Mouse (Mus musculus) 416B (cell line): Measurements from ENCODE around the gene Dop1a.

Experiments used
- DNase-seq: peaks from one replicate; pipeline ENCODE4 v3.0.0; 2011; ENCODE audit warnings: low read depth

The Dop1a gene

GRCm38 (mm10) chr9:86466990-86467870 lies at the start of gene Dop1a:
TSS of gene Dop1a (plus strand) at chr9:86467154.
- peak; percentile 82 for DNase-seq

- DNase-seq = no peak
These were observed 49.0 kb upstream of the Dop1a start for GRCm38 (mm10) chr9:86417971-86418370.

DNA sequence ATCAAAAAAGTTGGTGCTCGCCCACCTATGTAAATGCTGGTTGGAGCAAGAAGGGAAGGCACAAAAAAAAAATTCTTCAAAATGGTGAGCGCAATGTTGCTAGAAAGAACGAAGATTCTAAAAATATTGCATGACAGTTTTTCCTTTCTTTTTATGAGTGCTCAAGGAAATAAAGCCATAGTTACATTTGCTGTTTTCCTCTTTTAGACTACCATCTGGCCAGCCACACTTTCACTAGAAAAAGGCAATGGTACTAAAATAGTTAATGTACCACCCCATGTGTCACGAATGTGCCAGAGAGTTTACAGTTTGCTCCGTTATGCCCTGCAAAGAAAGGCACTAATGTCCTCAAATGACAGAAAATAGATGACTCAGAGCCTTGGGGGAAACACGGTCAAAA lies 47.6 kb upstream of the Dop1a start:
- DNase-seq = peak; percentile 10

DNA sequence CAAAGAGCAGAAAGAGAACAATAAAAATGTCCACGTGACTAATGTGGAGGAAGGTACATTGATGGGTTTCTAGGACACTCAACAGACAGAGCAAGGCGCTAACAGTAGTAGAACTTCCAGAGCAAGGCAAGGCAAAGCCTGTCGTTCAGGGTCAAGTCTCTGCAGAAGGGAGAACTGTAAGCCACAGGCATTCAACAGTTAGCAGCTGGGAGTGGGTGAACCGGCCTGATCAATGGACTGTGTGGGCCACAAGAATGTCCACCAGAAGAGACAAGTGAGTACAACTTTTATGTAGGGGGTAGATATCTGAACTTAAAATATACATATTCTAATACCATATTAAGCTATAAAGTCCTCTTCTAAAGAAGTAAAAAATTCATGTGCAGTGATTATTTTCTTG lies 43.6 kb upstream of the Dop1a start:
- no peak for DNase-seq

GRCm38 (mm10) chr9:86435510-86435909 lies 31.4 kb upstream of the Dop1a start:
- DNase-seq = no peak

DNA sequence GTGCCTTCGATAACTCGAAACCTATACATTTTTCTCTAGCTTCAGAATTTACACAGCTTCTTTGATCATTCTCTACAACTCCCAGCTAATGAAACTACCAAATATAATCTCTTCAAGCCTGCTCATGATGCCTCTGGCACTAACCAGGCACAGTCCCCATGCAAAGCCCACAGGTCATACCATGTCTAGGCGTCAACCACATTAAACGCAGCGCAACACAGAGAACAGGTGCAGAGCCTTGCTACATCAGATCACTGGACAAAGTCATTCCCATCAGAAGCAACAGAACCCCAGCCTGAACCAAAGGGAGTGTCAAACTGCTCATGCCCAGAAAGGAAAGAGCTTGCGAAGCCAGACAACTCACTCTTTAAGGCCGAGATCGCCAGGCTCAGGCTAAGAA lies 30.3 kb upstream of the Dop1a start:
- no peak for DNase-seq

DNA sequence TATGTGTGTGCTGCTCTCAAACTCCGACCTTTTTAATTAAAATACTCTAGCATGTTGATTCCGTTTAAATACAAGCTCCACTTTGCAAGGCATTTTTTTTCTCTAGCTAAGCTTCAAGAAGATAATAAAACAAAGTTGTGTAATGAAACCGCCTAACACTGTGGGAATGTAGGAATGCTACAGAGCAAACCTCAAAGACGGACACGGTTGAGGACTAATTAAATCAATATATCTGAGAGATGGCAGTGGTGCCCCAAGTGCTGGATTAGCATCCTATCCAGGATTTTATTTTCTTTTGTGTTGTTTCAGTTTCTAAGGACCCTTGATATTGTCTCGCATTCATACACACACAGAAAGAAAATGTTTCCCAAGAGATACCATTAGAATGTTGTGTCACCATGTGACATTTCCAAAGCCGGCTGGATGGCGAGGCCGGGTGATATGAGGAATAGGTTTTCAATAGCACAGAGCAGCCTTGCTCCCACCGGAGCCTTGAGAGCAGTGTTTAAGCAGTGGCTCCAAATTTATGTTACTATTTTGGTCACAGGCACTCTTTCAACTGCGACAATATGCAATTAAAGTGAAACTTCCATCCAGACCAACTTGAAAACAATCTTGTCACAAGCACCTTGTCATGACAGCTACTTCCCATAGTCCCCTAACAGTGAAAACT lies 28.5 kb upstream of the Dop1a start:
- no peak for DNase-seq

- DNase-seq = no peak
These were observed 24.7 kb upstream of the Dop1a start for GRCm38 (mm10) chr9:86442248-86442647.

DNA sequence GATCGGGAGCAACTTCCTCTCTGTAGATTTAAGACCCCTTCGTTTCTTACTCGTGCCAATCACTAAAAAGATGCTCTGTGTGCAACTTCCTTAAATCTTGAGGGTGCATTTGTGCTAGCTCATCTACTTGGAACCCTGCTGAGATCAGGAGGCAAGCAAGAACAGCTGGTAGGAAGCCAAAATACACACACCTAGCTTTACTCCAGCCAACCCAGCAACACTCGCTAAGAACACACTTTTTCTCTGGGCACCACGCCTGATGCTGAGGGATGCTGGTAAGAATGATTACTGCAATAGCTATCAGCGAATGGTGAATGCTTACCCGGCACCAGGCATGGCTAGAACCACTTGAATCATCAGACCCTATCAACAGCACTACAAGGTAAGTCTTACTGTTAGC lies 20.1 kb upstream of the Dop1a start:
- DNase-seq = no peak

DNA sequence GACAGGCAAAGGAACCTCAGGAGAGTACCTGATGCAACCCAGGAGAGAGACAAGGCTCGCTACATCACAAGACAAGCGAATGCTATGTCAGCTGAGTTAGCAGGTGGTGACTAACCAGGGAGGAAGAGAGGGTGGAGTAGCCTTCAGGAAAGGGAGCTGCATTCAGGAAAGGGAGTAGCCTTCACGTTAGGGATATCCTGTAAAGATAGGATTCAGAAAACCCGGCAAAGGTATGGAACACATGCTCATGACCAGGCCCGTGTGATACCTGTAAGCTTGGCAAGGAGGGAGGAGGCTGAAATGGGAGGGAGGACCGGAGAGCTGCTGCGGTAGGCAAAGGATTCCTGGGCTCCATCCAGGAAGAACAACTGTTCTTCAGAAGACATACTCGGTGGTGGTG lies 19.5 kb upstream of the Dop1a start:
- DNase-seq = no peak

DNA sequence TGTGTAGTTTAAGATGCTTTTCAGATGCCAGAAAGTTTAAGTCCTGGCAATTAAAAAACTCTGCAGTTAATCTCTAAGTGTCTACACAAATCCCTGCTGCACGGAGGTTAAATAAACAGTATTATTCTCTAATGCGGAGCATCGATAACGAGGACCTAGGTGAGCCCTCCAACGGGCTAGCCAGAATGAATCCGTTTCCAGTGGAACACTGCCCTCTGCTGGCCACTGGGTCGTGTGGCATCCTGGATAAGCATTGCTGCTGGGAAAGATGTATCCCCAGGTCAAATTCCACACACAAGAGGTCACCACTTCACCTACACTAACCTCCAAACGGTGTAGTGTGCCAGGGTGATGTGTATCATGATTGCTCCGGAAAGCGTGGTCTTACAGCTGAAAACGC lies 17.4 kb upstream of the Dop1a start:
- DNase-seq = peak; percentile 67

DNA sequence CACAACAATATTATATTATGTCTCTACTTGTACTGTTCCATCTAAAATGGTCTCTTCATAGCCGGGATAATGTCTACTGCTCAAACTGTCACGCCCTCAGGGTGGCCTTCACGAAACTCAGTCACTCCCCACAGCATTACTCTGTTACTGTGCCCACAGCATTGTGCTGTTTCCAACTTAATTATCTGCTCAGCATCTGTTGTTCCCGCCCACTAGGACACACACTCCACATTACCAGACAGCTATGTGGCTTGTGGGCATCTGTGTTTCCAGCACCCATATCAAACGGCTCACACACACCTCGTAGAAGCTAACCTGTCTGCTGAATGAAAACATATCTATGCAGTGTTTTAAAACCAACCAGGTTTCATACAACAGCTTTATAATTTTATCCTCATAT lies 15.9 kb upstream of the Dop1a start:
- DNase-seq = no peak

DNA sequence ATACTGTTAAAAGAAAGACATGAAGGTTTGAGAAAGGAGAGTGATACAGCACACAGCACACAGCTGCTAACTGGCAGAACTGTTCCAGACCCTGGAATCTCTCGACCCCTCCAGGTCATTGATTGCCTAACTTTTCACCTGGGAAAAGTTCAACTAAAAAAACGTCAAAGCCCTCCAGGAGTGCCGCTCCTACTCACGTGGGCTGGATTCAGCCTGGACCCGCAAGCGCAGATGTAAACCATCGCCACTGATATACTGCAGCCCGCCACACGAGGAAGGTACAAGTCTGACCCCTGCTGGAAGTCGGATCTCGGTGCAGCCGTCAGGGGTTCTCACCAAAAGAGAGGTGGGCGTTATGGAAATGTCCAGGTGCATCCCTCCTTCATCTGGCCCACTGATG lies 15.3 kb upstream of the Dop1a start:
- peak; percentile 59 for DNase-seq

DNA sequence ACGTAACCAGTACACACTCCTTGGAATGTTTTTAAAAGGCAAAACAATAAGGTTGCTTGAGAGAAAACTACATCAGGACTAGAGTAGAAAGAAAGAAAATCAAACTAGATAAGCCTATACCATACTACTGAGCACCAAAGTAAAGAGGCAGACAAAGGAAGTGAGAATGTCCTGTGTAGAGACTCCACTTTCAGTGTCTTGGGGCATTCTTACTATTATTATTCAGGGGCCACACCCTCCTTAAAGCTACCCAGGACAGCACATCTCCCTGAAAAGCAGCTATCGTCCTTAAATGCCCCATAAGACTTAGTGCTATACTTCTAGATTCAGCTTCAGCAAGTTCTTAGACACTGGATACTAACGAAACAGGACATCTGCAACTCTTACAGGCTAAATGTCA lies 13.3 kb upstream of the Dop1a start:
- DNase-seq = no peak

- DNase-seq = peak; percentile 85
These were observed 2.5 kb upstream of the Dop1a start, which contains the start of gene Ube2cbp for GRCm38 (mm10) chr9:86464151-86465105. TSS of gene Ube2cbp (minus strand) at chr9:86464950.

GRCm38 (mm10) chr9:86475956-86476355 lies 9.0 kb downstream of the Dop1a start:
- DNase-seq = no peak

GRCm38 (mm10) chr9:86476763-86477162 lies 9.8 kb downstream of the Dop1a start:
- peak; percentile 76 for DNase-seq

DNA sequence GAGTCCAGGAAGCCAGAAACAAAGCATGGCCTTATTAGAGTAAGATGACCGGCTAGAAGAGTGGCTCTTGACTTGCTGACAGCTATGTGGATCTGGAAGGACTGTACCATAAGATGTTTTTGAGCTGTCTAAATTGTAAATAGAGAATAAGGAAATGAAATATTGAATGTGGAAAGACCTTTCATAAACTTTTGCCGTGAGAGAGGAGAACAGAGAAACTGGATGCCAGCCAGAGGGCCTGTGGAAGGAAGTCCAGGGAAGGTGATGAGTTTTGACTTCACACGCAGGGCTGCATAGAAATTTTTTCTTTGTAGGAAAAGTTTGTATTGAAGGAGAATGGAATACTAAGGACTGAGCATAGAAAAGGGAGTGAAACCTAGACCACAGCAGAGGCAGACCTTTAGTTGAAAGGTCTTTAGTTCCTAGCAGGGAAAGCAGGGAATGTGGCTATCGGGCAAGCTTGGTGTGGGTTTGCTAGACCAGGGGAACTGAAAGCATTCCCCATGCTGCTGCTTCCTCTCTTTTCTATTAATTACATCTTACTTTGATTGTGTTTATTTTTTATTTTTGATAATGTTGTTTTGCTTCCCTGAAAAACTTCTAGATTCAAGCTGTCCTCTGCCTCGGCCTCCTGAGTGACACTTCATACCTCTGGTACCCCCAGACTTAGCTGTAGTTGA lies 11.6 kb downstream of the Dop1a start:
- DNase-seq = no peak

GRCm38 (mm10) chr9:86482236-86482635 lies 15.3 kb downstream of the Dop1a start:
- DNase-seq = no peak

DNA sequence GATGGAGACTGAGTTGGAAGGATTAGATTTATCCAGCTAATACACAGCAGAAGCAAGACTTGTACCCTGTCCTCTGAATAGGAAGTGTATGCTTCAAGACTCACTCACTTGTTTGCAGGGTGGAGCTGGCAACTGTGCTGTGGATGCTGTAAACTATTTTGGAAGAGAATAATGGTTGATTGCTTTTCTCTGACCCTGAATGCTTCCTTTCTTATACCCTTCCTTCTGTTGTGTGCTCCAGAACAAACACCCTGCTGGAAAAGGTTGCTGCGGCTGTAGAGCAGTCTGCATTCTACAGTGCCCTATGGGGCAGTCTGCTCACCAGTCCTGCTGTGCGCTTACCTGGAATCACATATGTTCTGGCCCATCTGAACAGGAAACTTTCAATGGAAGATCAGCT lies 24.8 kb downstream of the Dop1a start:
- DNase-seq = no peak

DNA sequence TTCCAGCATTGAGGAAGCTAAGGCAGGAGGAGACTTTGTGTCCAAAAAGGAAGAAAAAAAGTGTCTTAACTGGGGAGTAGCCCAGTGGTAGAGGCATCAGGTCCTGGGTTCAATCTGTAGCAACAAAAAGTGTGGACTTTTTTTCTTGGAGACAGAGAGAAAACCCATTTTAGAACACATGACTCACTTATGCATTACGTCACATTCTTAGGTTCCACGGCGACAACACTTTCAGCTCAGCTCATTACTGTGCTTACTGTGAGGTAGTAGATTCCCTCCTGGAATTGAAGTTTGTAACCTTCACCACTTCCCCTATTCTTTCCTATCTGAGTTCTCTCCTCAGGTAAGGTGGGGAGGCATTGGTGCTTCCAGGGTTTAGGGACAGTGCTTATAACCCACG lies 29.3 kb downstream of the Dop1a start:
- peak; percentile 36 for DNase-seq

GRCm38 (mm10) chr9:86499083-86499482 lies 32.1 kb downstream of the Dop1a start:
- DNase-seq = no peak
